Mouse (Mus musculus) heart, embryonic 12.5 days (tissue): ENCODE measurements around the gene Wwtr1. TPM values are rescaled to one million over a fixed set of nuclear protein-coding genes. Genes with fewer than 3 reads are reported as not detected.
A peak's percentile ranks its signal among the peaks of the same experiment; 100 is the strongest.

Experiments
- ATAC-seq: fragments of 200-750 bp; cut with Nextera tagmentation; 2 replicates; pipeline ENCODE4 v1.8.0; 2017; ENCODE audit warnings: moderate TSS enrichment, moderate library complexity; ENCODE audit not compliant: insufficient number of reproducible peaks, low FRiP score
- H3K27ac ChIP-seq: fragments of 300-500 bp; sonication (generic); 2 replicates; pipeline ENCODE4 v1.5.1; 2016; ENCODE audit warnings: mild to moderate bottlenecking, moderate library complexity; ENCODE audit not compliant: poor library complexity, severe bottlenecking
- H3K27me3 ChIP-seq: fragments of 300-500 bp; sonication (generic); replicated peaks from 2 replicates; pipeline ENCODE4 v1.6.1; 2016; ENCODE audit warnings: mild to moderate bottlenecking, moderate library complexity
- H3K36me3 ChIP-seq: fragments of 300-500 bp; sonication (generic); 2 replicates; pipeline ENCODE4 v1.6.1; 2016; ENCODE audit warnings: mild to moderate bottlenecking, moderate library complexity
- H3K4me1 ChIP-seq: fragments of 300-500 bp; sonication (generic); replicated peaks from 2 replicates; pipeline ENCODE4 v1.6.1; 2016; ENCODE audit warnings: mild to moderate bottlenecking
- H3K4me2 ChIP-seq: fragments of 300-500 bp; sonication (generic); 2 replicates; pipeline ENCODE4 v1.6.1; 2016; ENCODE audit warnings: mild to moderate bottlenecking, moderate library complexity
- H3K4me3 ChIP-seq: fragments of 300-500 bp; sonication (generic); 2 replicates; pipeline ENCODE4 v1.5.1; 2016; ENCODE audit warnings: mild to moderate bottlenecking
- H3K9ac ChIP-seq: fragments of 300-500 bp; sonication (generic); 2 replicates; pipeline ENCODE4 v1.6.1; 2016; ENCODE audit warnings: mild to moderate bottlenecking, moderate library complexity
- H3K9me3 ChIP-seq: fragments of 300-500 bp; sonication (generic); replicated peaks from 2 replicates; pipeline ENCODE4 v1.6.1; 2016; ENCODE audit warnings: mild to moderate bottlenecking, moderate library complexity
- WGBS: fragments of 180-500 bp; shearing (Covaris S2); methylation state at CpG from one replicate; pipeline ENCODE4 v1.1.7; 2016; 5-methylcytosine and 5-hydroxymethylcytosine counted together
- polyA plus RNA-seq: library from polyadenylated mRNA; unstranded; fragments of >200 nt; fragmentation: Nextera tagmentation; extraction: Ambion mirVana; gene quantifications from 2 replicates; pipeline ENCODE4 v1.2.1, GENCODE M21; 2016

Gene Wwtr1
- polyA plus RNA-seq, 1 experiment from 2014 or later: 15.3 TPM

DNA sequence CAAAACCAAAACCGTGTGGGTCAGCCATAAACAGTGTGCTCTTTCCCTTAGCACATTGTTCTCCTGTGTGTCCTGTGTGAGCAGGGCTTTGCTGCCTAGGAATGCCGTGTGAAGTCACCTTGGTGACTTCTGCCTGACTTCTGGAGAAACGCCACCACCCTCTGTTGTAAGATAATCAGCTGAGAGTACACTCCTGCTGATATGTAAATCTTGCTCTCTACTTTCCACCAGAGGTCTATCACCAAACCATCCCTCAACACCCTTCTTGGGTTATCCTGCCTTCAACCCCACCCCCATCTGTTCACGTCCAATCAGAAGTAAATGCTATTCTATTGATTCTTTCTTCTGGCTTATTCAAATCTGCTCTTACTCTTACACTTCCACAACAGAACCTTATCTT is 7.8 kb upstream of the Wwtr1 start:
- Histone ChIP-seq H3K27me3 (no peaks in the 10 kb centered on the region), H3K4me1 (peaks cover 13% of the 10 kb centered on the region; the same call in 1 of the 2 replicates), H3K9ac (no peak overlapping the region), H3K36me3 (no peaks in the 10 kb centered on the region), H3K9me3 (no peaks in the 10 kb centered on the region), H3K27ac (no peak overlapping the region), H3K4me3 (no peak overlapping the region), H3K4me2 (no peak overlapping the region)
- WGBS: 26% methylated on average over 4 of the region's 4 CpGs
- no peak for ATAC-seq

DNA sequence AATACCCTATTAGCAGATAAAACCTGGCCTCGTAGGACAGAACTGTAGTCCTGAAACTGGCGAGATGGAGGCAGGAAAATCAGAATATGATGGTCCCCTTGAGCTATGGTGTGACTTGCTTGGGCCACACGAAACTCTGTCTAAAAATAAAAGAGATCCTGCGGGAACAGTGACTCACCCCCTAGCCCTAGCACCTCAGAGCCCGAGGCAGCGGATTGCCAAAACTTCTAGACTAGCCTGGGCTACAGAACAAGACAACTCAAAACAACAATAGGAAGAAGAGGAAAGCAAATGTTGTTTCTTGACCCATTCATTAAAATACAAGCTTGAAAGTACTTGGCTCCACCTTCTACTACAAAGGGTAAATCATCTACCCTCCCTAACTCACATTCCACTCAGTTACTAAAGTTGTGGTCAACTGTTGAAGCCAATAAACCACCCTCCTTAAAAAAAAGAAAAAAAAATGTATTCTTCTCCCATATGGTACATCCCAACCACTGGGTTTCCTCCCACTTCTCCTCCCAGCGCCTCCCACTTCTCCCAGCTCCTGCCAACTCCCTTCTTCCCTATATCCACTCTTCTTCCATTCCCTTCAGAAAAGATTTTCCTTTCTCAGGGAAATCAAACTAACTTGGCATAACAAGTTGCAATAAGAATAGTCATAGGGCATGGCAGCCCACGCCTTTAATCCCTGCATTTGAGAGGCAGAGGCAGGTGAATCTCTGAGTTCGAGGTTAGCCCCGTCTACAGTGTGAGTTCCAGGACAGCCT is 4.9 kb upstream of the Wwtr1 start:
- ATAC-seq: no peak
- 0 out of 2 replicates have a peak, but pooled peaks cover 7% of the 10 kb centered on the region for H3K4me1 ChIP-seq
- no peak overlapping the region for H3K9ac ChIP-seq
- 76% methylated on average over 10 of the region's 10 CpGs for WGBS
- no peaks in the 10 kb centered on the region for H3K36me3 ChIP-seq
- H3K27me3 ChIP-seq: no peaks in the 10 kb centered on the region
- no peak overlapping the region for H3K4me2 ChIP-seq
- no peak overlapping the region for H3K27ac ChIP-seq
- no peaks in the 10 kb centered on the region for H3K9me3 ChIP-seq
- H3K4me3 ChIP-seq: no peak overlapping the region

DNA sequence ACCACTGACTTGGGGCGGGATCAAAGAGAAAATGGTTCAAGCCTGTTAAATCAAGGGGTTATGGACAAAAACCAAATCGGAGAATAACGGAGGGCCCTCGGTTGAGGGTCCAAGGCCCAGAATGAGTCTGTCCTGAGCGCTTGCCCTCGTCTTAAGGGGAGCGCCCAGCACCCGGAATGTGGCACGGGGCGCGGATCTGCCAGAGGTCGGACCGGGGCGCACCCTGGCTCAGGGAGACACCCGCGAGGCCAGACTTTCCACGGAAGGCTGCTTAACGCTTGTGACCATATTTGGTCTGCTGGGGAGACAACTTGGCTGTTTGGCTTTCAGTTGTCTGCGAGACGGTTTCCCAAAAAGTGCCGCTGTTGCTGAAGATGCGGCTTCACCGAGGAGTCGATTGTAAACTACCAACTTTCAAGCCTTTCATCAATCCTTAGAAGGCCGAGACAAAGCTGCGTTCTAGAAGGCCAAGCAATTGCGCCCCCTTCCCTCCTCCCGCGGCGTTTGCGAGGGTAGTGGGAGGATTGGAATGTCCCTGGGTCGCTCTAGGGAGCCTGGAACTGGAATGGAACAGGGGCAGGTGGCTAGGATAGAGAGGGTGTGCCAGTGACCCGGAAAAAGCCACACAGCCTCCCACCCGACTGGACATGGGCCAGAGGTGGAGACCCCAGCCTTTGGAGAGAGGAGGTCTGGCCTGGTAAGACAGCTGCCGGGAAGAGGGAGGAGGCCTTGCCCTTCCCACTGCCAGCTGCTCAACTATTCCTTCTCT is 530 bp upstream of the Wwtr1 start:
- ATAC-seq: peak; percentile 61
- peak overlapping the region; percentile 88 for H3K4me2 ChIP-seq
- no peaks in the 10 kb centered on the region for H3K9me3 ChIP-seq
- under 1% methylated on average over 35 of the region's 35 CpGs for WGBS
- no peaks in the 10 kb centered on the region for H3K27me3 ChIP-seq
- peak overlapping the region; percentile 86 for H3K9ac ChIP-seq
- H3K36me3 ChIP-seq: 0 out of 2 replicates have a peak, but pooled peaks cover 5% of the 10 kb centered on the region
- peak overlapping the region; percentile 98 for H3K27ac ChIP-seq
- H3K4me1 ChIP-seq: peaks cover 21% of the 10 kb centered on the region
- H3K4me3 ChIP-seq: peak overlapping the region; percentile 89

DNA sequence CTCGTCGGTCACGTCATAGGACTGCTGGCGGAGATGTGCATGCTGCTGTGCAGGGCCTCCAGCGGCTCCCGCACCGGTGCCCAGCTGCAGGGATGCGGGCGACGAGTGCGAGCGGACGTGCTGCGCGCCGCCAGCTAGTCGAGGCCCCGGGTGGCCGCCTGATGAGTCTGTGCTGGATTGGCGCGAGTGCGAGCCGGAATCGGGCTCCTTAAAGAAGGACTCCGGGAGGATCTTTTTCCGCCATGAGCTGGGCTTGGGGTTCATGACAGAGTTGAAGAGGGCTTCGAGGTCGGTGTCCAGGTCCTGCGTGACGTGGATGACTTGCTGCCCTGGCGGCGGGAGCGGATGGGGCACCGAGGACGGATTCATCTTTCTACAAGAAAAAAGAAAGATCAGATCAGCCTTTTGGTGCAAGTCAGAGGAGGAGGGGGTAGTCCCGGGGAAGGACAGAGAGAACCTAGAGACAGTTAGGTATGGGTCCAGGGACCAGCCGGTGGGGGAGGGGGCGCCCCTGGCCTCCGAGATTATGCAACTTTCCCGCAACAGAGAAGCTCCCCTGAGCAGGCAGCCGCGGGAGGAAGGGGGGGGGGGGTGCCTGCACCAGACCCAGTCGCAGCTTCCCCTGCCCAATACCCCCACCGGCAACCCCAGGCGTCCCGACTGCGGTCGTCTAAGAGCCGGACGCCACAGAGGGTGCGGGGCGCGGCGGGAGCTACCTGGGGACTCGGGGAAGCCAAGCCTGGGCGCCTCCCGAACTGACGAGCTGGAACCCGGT is 638 bp downstream of the Wwtr1 start:
- Histone ChIP-seq H3K27me3 (no peaks in the 10 kb centered on the region), H3K36me3 (peaks cover 12% of the 10 kb centered on the region), H3K9me3 (no peaks in the 10 kb centered on the region), H3K27ac (peak overlapping the region; percentile 98), H3K4me1 (peaks cover 25% of the 10 kb centered on the region), H3K4me2 (peak overlapping the region; percentile 88), H3K9ac (peak overlapping the region; percentile 86), H3K4me3 (peak overlapping the region; percentile 89)
- under 1% methylated on average over 59 of the region's 59 CpGs for WGBS
- ATAC-seq: peak; percentile 63

DNA sequence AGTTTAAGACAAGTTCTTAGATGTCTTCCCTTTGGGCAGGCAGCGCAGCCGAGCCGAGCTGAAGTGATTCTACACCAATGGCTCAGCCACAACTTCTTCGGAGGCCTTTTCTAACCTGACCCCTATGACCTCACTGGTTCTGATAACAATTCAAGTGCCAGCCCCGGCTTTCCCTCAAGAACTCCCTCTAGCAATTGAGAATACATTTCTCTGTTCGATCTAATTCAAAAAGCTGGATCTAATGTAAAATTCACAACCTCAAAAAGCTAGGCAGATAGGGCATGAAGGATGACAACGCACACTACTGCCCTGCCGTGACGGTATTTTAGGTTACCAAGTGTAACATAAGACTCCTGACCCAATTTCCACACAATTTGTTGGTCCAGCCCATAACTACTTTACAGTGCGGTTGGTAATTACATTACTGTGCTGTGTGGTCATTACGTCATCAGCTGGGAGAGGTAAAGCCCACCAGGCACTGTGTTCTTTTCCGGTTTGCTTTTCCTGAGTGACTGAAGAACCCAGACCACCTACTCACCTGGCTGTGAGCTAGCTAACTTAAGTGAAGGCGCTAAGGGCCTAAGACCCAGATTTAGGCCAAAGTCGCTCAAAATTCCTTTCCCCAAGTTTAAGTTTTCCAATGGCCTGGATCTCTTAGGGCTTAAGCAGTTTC is 1.7 kb downstream of the Wwtr1 start:
- ATAC-seq: no peak
- Histone ChIP-seq H3K4me2 (peak overlapping the region; percentile 88), H3K36me3 (peaks cover 22% of the 10 kb centered on the region), H3K9me3 (no peaks in the 10 kb centered on the region), H3K4me1 (peaks cover 25% of the 10 kb centered on the region), H3K27ac (no peak overlapping the region), H3K27me3 (no peaks in the 10 kb centered on the region), H3K9ac (peak overlapping the region; percentile 86), H3K4me3 (peak overlapping the region; percentile 89)
- 18% methylated on average over 14 of the region's 14 CpGs for WGBS

DNA sequence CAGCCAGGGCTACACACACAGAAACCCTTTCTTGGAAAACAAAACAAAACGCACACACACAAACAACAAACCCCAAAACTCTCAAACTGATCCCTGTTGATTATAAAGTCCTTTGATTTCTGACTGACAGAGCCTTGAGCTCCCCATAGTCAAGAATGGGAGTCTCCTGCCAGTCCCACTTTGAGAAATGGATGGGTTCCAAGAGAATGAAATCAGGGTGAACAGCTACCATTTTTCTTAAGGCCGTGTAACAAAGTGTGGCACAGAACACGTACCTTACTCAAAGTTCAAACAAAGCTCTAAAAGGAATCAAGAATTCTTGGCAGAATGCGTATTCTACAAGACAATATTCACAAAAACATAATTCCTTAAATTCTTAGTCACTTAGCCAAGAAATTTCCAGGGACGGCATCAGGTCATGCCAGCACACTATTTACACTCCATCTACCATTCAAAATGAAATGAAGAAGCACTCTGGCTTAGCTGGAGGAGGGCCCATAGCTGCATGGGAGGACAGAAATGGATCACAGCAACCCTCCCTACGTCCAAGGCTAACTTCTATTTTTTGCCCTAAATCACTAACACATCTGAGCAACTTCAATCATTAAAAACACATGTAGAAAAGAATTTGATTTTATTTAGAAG is 3.3 kb downstream of the Wwtr1 start:
- no peak overlapping the region for H3K9ac ChIP-seq
- 79% methylated on average over 6 of the region's 6 CpGs for WGBS
- no peaks in the 10 kb centered on the region for H3K9me3 ChIP-seq
- H3K4me1 ChIP-seq: peaks cover 25% of the 10 kb centered on the region
- H3K27me3 ChIP-seq: no peaks in the 10 kb centered on the region
- H3K27ac ChIP-seq: no peak overlapping the region
- H3K4me2 ChIP-seq: peak overlapping the region; percentile 88; the same call in 1 of the 2 replicates
- ATAC-seq: no peak
- H3K4me3 ChIP-seq: no peak overlapping the region
- peaks cover 26% of the 10 kb centered on the region for H3K36me3 ChIP-seq

DNA sequence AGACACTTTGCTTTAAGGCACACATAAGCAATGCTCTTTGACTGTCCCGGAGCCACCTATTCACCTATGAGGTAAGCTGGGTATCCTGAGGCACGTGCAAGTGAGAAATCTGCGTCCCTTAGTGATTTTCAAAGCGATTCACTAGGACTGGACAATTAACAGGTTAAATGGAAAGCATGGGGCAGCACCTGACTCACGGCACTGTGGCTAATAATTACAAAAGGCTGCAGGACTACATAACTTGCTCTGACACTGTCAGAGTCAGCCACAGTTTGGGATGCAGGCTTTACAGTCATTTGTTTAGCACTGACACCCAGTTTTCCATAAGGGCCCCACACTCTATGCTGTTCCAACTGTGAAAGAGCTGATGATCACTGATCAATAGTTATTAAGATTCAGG is 9.1 kb downstream of the Wwtr1 start:
- 78% methylated on average over 5 of the region's 5 CpGs for WGBS
- H3K9ac ChIP-seq: no peak overlapping the region
- H3K27me3 ChIP-seq: no peaks in the 10 kb centered on the region
- H3K27ac ChIP-seq: no peak overlapping the region
- no peaks in the 10 kb centered on the region for H3K9me3 ChIP-seq
- peaks cover 31% of the 10 kb centered on the region for H3K36me3 ChIP-seq
- H3K4me2 ChIP-seq: no peak overlapping the region
- ATAC-seq: no peak
- H3K4me1 ChIP-seq: peaks cover 33% of the 10 kb centered on the region
- no peak overlapping the region for H3K4me3 ChIP-seq

DNA sequence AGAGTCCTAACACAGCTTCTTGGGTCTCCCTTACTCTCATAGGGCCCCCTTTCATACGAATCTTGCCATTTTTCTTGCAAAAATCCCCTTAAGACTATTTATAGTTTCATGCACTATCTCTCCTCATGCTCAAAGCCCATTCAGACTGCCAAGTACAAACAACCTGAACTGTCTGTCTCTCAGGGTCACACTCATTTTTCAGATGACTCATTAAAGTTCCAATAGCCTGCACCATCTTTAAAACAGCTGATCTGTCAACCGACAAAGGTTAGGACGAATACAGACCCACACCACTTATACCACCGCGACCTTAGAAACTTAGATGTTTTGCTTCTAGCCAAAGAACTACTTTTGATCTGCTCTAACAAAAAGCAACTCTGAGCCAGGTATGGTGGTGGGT is 12.1 kb downstream of the Wwtr1 start:
- Histone ChIP-seq H3K9me3 (no peaks in the 10 kb centered on the region), H3K4me1 (peaks cover 27% of the 10 kb centered on the region), H3K27me3 (no peaks in the 10 kb centered on the region), H3K27ac (peak overlapping the region; percentile 23; the same call in 1 of the 2 replicates), H3K9ac (no peak overlapping the region), H3K4me2 (no peak overlapping the region), H3K36me3 (peaks cover 27% of the 10 kb centered on the region), H3K4me3 (no peak overlapping the region)
- 58% methylated on average over 5 of the region's 5 CpGs for WGBS
- no peak for ATAC-seq

DNA sequence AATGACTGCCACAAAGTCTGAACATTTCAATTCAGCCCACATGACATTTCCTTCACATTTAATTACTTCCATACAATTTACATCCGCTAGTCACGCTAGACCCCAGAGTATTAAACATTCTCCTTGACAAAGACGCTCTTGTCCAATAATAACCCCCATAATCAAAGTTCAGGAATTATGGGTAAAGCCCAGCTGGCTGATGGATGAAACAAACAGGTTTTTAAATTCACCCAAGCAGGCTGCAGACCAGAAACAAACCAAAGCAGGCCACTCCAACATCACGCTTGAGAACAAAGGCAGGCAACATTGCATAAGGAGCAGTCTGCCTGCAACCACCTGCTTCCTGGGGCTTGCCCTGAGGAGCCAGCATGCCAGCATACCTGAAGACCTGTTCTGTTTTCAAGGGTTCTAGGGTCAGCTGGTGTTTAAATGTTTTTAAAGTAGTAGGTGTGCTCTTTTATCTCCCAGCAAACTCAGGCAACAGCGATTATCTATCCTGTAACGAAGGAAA is 12.7 kb downstream of the Wwtr1 start:
- Histone ChIP-seq H3K4me2 (no peak overlapping the region), H3K9me3 (no peaks in the 10 kb centered on the region), H3K4me3 (no peak overlapping the region), H3K4me1 (peaks cover 27% of the 10 kb centered on the region), H3K27me3 (no peaks in the 10 kb centered on the region), H3K36me3 (peaks cover 24% of the 10 kb centered on the region), H3K27ac (peak overlapping the region; percentile 23; the same call in 1 of the 2 replicates), H3K9ac (no peak overlapping the region)
- no peak for ATAC-seq
- 82% methylated on average over 6 of the region's 6 CpGs for WGBS

DNA sequence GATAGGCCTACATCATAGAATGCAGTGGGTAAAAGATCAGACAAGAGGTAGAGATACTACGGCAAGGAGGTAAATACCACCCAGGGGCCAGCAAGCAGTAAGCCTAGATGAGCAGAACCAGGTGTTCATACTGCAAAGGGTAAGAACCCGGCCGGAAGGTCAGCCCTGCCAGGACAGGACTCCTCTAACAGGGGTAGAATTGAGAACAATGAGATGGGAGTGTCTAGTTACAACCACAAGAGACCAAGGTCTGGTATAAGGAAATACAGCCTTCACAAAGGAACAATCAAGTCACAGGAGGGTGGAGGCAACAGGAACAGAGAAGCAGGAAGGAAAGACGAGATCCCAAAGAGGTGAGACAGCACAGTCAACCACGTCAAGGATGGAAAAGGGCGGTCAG is 16.9 kb downstream of the Wwtr1 start:
- Histone ChIP-seq H3K36me3 (peaks cover 18% of the 10 kb centered on the region), H3K9ac (no peak overlapping the region), H3K27ac (no peak overlapping the region), H3K4me1 (peaks cover 14% of the 10 kb centered on the region), H3K4me3 (no peak overlapping the region), H3K4me2 (no peak overlapping the region), H3K27me3 (no peaks in the 10 kb centered on the region), H3K9me3 (no peaks in the 10 kb centered on the region)
- WGBS: 77% methylated on average over 6 of the region's 6 CpGs
- no peak for ATAC-seq
